Mouse (Mus musculus): Measurements from ENCODE around the gene Exoc2.

DNA sequence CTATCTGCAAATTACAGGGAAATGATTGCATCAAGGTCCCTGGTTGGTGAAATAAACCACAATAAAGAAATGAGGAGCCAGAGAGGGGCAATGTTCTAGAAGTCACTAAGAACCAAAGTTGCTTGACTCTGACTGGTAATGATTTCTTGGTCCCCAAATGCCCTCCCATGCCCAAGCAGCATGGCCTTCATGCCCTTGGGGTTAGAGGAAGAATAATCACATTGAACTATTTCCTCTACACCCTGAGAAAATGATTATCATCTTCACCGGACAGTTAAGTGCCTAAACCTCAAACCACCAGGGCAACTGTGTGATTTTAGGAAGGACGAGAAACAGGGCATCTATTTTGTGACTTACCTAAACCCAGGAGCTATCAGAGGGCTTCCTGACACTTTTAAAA is 197.9 kb downstream of the Exoc2 start:
- TF ChIP-seq CTCF (conservative IDR thresholded peaks at IDR 0.05; ENCODE audit: low read length) (no peak), NANOG (IDR thresholded peaks at IDR 0.05; ENCODE audit: borderline replicate concordance, low read length) (no peak)

Measured in E14TG2a.4 (cell line).